Mouse (Mus musculus) thymus, postnatal 25 days (tissue): ENCODE measurements around the gene Myef2.

Experiments used
- DNase-seq: peaks from one replicate; pipeline ENCODE4 v3.0.0; 2022

Myef2 gene

DNA sequence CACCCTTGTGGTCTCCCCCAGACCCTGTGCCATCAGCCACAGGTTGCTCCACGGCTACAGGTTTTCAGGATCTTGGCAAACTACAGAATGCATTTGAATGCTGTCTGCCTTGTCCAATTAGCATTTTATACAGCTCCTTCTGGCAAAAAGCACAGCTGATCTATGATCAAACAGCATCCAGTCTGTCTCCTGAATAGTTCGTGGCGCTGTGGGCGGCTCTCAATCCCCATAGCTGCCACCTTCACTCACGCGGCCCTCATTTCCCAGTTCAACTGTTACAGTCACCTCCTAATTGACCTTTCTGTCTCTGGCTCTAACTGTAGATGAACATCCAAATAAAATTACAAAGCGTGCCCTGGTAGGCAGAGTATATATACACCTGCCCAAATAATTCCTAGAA, 56.1 kb downstream of the Myef2 start:
- no peak for DNase-seq

DNA sequence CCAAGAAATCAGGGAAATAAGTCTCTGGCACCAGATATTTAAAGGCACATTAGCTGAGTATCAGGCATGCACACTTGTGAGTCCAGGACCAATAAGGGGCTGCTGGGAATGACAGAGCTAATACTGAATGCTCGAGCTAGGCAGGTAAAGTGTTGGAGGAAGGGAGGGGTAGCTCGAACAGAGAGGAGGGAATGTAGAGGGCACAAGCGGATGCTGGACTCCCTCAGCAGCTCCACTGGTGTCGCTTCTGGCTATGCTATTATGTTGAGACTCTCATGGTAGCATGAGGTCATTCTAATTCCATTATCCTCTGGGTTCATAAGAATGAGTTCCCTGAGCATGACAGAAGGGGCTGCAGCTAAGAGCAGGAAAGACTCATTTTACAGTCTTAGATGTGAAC, 60.5 kb downstream of the Myef2 start:
- no peak for DNase-seq

GRCm38 (mm10) chr2:125061451-125061850, 62.0 kb downstream of the Myef2 start:
- DNase-seq = no peak

- DNase-seq = no peak
Observed at GRCm38 (mm10) chr2:125057250-125057815, 66.1 kb downstream of the Myef2 start.

GRCm38 (mm10) chr2:125055316-125055903, 68.1 kb downstream of the Myef2 start:
- DNase-seq = no peak
